Mouse (Mus musculus) limb, embryonic 14.5 days (tissue): ENCODE data around the gene Ktn1. TPM values are rescaled to one million over a fixed set of nuclear protein-coding genes. Genes with fewer than 3 reads are reported as not detected.

Experiments used
- ATAC-seq: fragments of 200-750 bp; cut with Nextera tagmentation; 2 replicates; pipeline ENCODE4 v1.8.0; 2017; ENCODE audit warnings: low read depth, moderate number of reproducible peaks, moderate TSS enrichment; ENCODE audit not compliant: low FRiP score
- DNase-seq: peaks from one replicate; pipeline ENCODE4 v3.0.0-alpha.2; 2015; ENCODE audit warnings: low spot score
- H3K27ac ChIP-seq: fragments of 300-500 bp; sonication (generic); replicated peaks from 2 replicates; pipeline ENCODE4 v1.5.1; 2014; ENCODE audit warnings: low read depth, mild to moderate bottlenecking, low read length, moderate library complexity, mixed read lengths
- H3K27me3 ChIP-seq: fragments of 300-500 bp; sonication (generic); 2 replicates; pipeline ENCODE4 v1.6.1; 2014; ENCODE audit warnings: low read length, mixed read lengths; ENCODE audit not compliant: control insufficient read depth, insufficient read depth
- H3K36me3 ChIP-seq: fragments of 300-500 bp; sonication (generic); 2 replicates; pipeline ENCODE4 v1.6.1; 2014; ENCODE audit warnings: mild to moderate bottlenecking, low read length, moderate library complexity, mixed read lengths; ENCODE audit not compliant: control insufficient read depth, insufficient read depth
- H3K4me1 ChIP-seq: fragments of 300-500 bp; sonication (generic); 2 replicates; pipeline ENCODE4 v1.6.1; 2014; ENCODE audit warnings: antibody characterized with exemption, low read length, mixed read lengths; ENCODE audit not compliant: control insufficient read depth, insufficient read depth
- H3K4me2 ChIP-seq: fragments of 300-500 bp; sonication (generic); replicated peaks from 2 replicates; pipeline ENCODE4 v1.6.1; 2014; ENCODE audit warnings: low read depth, mild to moderate bottlenecking, low read length, moderate library complexity; ENCODE audit not compliant: severe bottlenecking
- H3K4me3 ChIP-seq: fragments of 300-500 bp; sonication (generic); replicated peaks from 2 replicates; pipeline ENCODE4 v1.5.1; 2014; ENCODE audit warnings: low read length
- H3K9ac ChIP-seq: fragments of 300-500 bp; sonication (generic); 2 replicates; pipeline ENCODE4 v1.6.1; 2014; ENCODE audit warnings: mild to moderate bottlenecking, low read depth, low read length, moderate library complexity; ENCODE audit not compliant: severe bottlenecking
- H3K9me3 ChIP-seq: fragments of 300-500 bp; sonication (generic); 2 replicates; pipeline ENCODE4 v1.6.1; 2016; ENCODE audit warnings: low read length; ENCODE audit not compliant: control insufficient read depth
- POLR2A ChIP-seq: fragments of 200-500 bp; IDR thresholded peaks from 2 replicates; pipeline ENCODE4 v1.8.0; 2012; ENCODE audit warnings: inconsistent platforms, mild to moderate bottlenecking, moderate library complexity, borderline replicate concordance; ENCODE audit not compliant: insufficient read depth, insufficient read length; ENCODE audit errors: extremely low read depth
- WGBS: fragments of 180-500 bp; shearing (Covaris S2); extraction: QIAGEN DNeasy Blood & Tissue Kit; methylation state at CpG from one replicate; pipeline ENCODE4 v1.1.7; 2014; 5-methylcytosine and 5-hydroxymethylcytosine counted together
- polyA plus RNA-seq, 2 experiments: library from polyadenylated mRNA; depleted of rRNA in 1 of 2; stranded (reverse) in 1 of 2; unstranded in 1 of 2; fragments of >200 nt; fragmentation: Nextera tagmentation in 1 of 2; extraction: Ambion mirVana in 1 of 2; gene quantifications; 2 replicates each; pipeline versions ENCODE4 v1.2.1 to v1.2.3; 2012 to 2014

The Ktn1 gene
- polyA plus RNA-seq, 2 experiments: 53.2 to 61.1 TPM

DNA sequence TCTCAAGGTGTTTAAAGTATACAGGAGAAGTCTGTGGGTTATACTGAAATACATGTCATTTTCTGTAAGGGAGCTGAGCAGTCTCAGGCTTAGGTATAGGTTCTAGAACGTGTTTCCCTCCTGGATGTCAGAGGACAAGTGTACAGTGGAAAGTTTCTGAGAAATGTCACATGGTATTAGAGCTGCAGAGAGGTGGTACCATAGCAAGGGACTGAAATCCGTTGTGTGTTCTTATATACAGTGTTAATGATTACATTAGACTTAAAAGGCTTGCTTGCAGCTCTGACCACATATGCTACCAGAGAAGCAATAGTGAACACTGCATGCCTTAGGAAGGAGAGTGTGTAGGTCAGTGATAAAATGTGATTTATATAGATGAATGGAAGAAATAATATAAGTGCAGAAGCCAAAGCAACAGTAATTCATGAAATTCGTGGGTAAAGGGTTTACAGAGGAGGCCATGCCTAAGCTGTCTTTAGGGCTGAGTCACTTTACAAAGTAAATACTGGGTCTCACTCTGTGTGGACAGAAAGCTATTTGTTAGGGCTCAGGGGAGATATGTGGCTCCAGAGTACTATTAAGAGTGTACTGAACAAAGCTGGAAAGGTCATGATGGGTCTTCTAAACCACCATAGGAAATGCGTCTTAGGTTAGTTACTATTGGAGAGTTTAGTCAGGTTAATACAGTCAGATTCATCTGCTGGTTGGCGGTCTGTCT, 17.0 kb downstream of the Ktn1 start:
- H3K4me2 ChIP-seq: no peak overlapping the region
- no peaks in the 10 kb centered on the region for H3K27me3 ChIP-seq
- H3K9me3 ChIP-seq: no peaks in the 10 kb centered on the region
- H3K36me3 ChIP-seq: peaks cover 34% of the 10 kb centered on the region
- DNase-seq (no peak), ATAC-seq (no peak)
- no peaks in the 10 kb centered on the region for H3K4me1 ChIP-seq
- H3K4me3 ChIP-seq: no peak overlapping the region
- 85% methylated on average over 5 of the region's 5 CpGs for WGBS
- no peak overlapping the region for H3K9ac ChIP-seq
- TF ChIP-seq POLR2A: no peak
- H3K27ac ChIP-seq: no peak overlapping the region

DNA sequence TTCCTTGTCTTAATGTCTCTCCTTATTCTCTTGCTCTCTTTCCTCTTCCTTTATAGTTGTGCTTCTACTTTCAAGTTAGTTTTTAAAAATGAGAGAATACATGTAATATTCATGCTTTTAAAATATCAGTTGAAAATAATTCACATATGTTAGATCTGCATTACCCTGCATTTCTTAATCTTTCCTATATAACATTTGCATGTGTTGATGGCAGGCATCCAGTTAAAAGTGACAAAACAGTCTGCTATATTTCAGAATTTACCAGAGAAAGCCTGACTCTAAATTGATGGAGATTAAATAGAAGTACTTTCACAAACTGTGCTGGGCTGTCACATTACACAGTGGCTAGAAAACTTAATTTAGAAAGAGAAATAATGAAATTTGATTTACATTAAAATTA, 19.8 kb downstream of the Ktn1 start:
- Histone ChIP-seq H3K27ac (no peak overlapping the region), H3K27me3 (no peaks in the 10 kb centered on the region), H3K9ac (no peak overlapping the region), H3K4me2 (no peak overlapping the region), H3K4me3 (no peak overlapping the region), H3K36me3 (peaks cover 50% of the 10 kb centered on the region), H3K4me1 (no peaks in the 10 kb centered on the region), H3K9me3 (no peaks in the 10 kb centered on the region)
- no peak for DNase-seq
- no peak for ATAC-seq
- no peak for TF ChIP-seq POLR2A

DNA sequence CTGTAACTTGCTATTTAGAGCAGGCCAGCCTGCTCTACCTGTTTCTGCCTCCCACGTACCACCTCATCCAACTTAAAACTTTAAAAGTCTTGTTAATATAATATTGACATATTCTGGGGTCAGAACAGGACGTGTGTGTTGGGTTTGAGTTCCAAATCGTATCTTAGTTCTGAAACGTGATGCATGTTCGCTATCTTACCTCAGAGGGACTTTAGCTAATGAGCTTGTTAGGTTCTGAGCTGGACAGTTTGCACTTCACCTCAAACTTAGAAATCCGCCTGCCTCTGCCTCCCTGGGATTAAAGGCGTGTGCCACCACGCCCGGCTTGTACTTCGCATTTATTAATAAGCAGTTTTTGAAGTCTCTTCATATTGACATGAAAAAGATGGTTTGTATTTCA, 34.6 kb downstream of the Ktn1 start:
- ATAC-seq: no peak
- H3K36me3 ChIP-seq: peaks cover 84% of the 10 kb centered on the region

DNA sequence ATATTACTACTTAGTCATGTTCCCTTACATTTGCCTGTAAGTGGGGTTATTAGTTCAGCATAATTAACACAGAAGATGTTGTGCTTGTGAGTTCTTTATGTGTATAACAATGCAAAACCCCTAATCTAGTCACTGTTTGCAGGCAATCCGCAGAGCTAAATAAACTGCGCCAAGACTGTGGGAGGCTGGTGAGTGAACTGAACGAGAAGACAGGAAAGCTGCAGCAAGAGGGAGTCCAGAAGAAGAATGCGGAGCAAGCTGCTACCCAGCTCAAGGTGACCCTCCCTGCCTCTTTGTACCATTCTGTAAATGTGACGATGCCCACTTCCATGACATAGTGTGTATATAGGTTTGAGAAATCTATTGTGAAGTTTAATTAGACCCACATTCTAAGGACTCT, 36.3 kb downstream of the Ktn1 start:
- Histone ChIP-seq H3K27ac (no peak overlapping the region), H3K27me3 (no peaks in the 10 kb centered on the region), H3K9ac (no peak overlapping the region), H3K4me3 (no peak overlapping the region), H3K9me3 (no peaks in the 10 kb centered on the region), H3K4me1 (no peaks in the 10 kb centered on the region), H3K36me3 (peaks cover 87% of the 10 kb centered on the region), H3K4me2 (no peak overlapping the region)
- ATAC-seq: no peak
- no peak for DNase-seq
- no peak for TF ChIP-seq POLR2A
- 97% methylated on average over 5 of the region's 5 CpGs for WGBS

More for the DNA sequence above, 34.6 kb downstream of the Ktn1 start:
- Histone ChIP-seq H3K27ac (no peak overlapping the region), H3K4me3 (no peak overlapping the region), H3K27me3 (no peaks in the 10 kb centered on the region), H3K9ac (no peak overlapping the region), H3K4me2 (no peak overlapping the region), H3K9me3 (no peaks in the 10 kb centered on the region), H3K4me1 (no peaks in the 10 kb centered on the region)
- 93% methylated on average over 10 of the region's 10 CpGs for WGBS
- no peak for DNase-seq
- TF ChIP-seq POLR2A: no peak

DNA sequence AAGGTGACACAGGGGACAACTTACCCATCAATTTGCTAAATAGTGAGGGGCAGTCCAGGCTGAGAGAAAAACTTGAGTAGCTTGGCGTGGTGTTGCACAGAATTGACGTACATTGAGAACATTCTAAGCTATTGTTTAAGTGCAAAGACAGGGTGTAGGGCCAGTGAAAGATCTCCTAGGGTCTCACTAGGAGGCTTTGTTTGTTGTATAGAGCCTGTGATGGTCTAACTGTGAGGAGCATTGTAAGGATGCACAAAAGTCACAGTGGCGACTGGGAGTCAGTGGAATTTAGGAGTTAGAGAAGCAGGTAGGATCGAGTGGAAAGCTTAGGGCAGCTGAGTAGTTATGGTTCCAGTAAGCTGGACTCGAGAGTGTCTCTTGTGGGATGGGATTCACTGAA, 50.9 kb downstream of the Ktn1 start:
- 94% methylated on average over 5 of the region's 5 CpGs for WGBS
- TF ChIP-seq POLR2A: no peak
- H3K36me3 ChIP-seq: peaks cover 62% of the 10 kb centered on the region
- no peak overlapping the region for H3K9ac ChIP-seq
- no peak overlapping the region for H3K27ac ChIP-seq
- H3K9me3 ChIP-seq: no peaks in the 10 kb centered on the region
- DNase-seq: no peak
- H3K4me3 ChIP-seq: no peak overlapping the region
- no peaks in the 10 kb centered on the region for H3K4me1 ChIP-seq
- H3K27me3 ChIP-seq: no peaks in the 10 kb centered on the region
- ATAC-seq: no peak
- no peak overlapping the region for H3K4me2 ChIP-seq
